ENCODE assay signal across 10 mouse cellular contexts in genomic region chr13:73271336-73272242, GRCm38 (mm10). TPM values are rescaled to one million over a fixed set of nuclear protein-coding genes. Genes with fewer than 3 reads are reported as not detected.
A peak's percentile ranks its signal among the peaks of the same experiment; 100 is the strongest.
DNase-seq lines count a peak whose midpoint lies in the region; ATAC-seq lines count a peak whose summit lies in the region.
"Had no signal": no experiment of that assay in that cellular context is flagged by ENCODE, and none has a peak within 500 bp of the region (broad histone marks: within the 10 kb centered on the region; RNA-seq: fewer than 3 reads in every experiment).

No protein-coding gene starts in this region.

- peaks cover 18% of the 10 kb centered on the region for H3K36me3 ChIP-seq in heart, embryonic 13.5 days
- H3K36me3 ChIP-seq in embryonic facial prominence, embryonic 10.5 days (replicated peaks) = no peaks in the 10 kb centered on the region
- H3K36me3 ChIP-seq in hindbrain, embryonic 15.5 days = no peaks in the 10 kb centered on the region

- H3K27me3 ChIP-seq in heart, embryonic 13.5 days (replicated peaks) = peaks cover 87% of the 10 kb centered on the region
- peaks cover 100% of the 10 kb centered on the region for H3K27me3 ChIP-seq in embryonic facial prominence, embryonic 10.5 days (replicated peaks; ENCODE audit: low read depth, poor library complexity, severe bottlenecking)
- peaks cover 78% of the 10 kb centered on the region for H3K27me3 ChIP-seq in hindbrain, embryonic 15.5 days

- no peaks in the 10 kb centered on the region for H3K9me3 ChIP-seq in heart, embryonic 13.5 days
- no peaks in the 10 kb centered on the region for H3K9me3 ChIP-seq in embryonic facial prominence, embryonic 10.5 days
- no peaks in the 10 kb centered on the region for H3K9me3 ChIP-seq in hindbrain, embryonic 15.5 days

- H3K9ac ChIP-seq in heart, embryonic 13.5 days = peak overlapping the region; percentile 83
- no peak overlapping the region for H3K9ac ChIP-seq in hindbrain, embryonic 15.5 days

- ATAC-seq in heart, embryonic 13.5 days (ENCODE audit: extremely low read depth, insufficient number of reproducible peaks, low FRiP score, low TSS enrichment) = no peak
- ATAC-seq in hindbrain, embryonic 15.5 days (ENCODE audit: low FRiP score, low read depth) = 0 out of 2 replicates have a peak, but pooled peaks have one; percentile 20
- ATAC-seq in erythroid progenitor cell, adult 5-6 weeks (replicated peaks; ENCODE audit: low FRiP score, poor library complexity, severe bottlenecking) = no peak
- ATAC-seq: inflammation-experienced regulatory T-cells, adult 6 months had no signal

- H3K4me3 ChIP-seq in heart, embryonic 13.5 days = peak overlapping the region; percentile 45
- H3K4me3 ChIP-seq in embryonic facial prominence, embryonic 10.5 days = peak overlapping the region; percentile 48
- peak overlapping the region; percentile 28 for H3K4me3 ChIP-seq in hindbrain, embryonic 15.5 days

- H3K4me2 ChIP-seq in heart, embryonic 13.5 days = peak overlapping the region; percentile 74
- peak overlapping the region; percentile 64 for H3K4me2 ChIP-seq in hindbrain, embryonic 15.5 days

- 1% methylated on average over 53 of the region's 53 CpGs for WGBS in heart, embryonic 13.5 days
- under 1% methylated on average over 53 of the region's 53 CpGs for WGBS in embryonic facial prominence, embryonic 10.5 days
- WGBS in hindbrain, embryonic 15.5 days = under 1% methylated on average over 53 of the region's 53 CpGs

- no peak for DNase-seq in heart, adult 11 months
- peak; percentile 57 for DNase-seq in embryonic facial prominence, embryonic 10.5 days (ENCODE audit: low spot score)
- peak; percentile 61 for DNase-seq in neural tube, embryonic 10.5 days (ENCODE audit: extremely low spot score, low spot score)
- DNase-seq in thymus, postnatal 25 days = no peak
- no peak for DNase-seq in cerebellum, adult 18-20 months

- peak overlapping the region; percentile 77 for H3K27ac ChIP-seq in heart, embryonic 13.5 days (replicated peaks)
- H3K27ac ChIP-seq in embryonic facial prominence, embryonic 10.5 days (replicated peaks) = no peak overlapping the region
- H3K27ac ChIP-seq in hindbrain, embryonic 15.5 days (replicated peaks) = no peak overlapping the region

- peaks cover 97% of the 10 kb centered on the region for H3K4me1 ChIP-seq in heart, embryonic 13.5 days
- peaks cover 36% of the 10 kb centered on the region for H3K4me1 ChIP-seq in embryonic facial prominence, embryonic 10.5 days
- H3K4me1 ChIP-seq in hindbrain, embryonic 15.5 days (replicated peaks) = peaks cover 27% of the 10 kb centered on the region

RNA-seq across cellular contexts. Expression of gene Irx4, which starts 11.3 kb away (rescaled TPM):
- 45.9 and 50.1 TPM in 2 replicates for polyA plus RNA-seq in heart, embryonic 13.5 days (2015; fragmentation: Nextera tagmentation; extraction: Ambion mirVana)
- polyA plus RNA-seq in embryonic facial prominence, embryonic 10.5 days (2016; fragmentation: Nextera tagmentation; extraction: Ambion mirVana) = 3.8 and 4.1 TPM in 2 replicates
- polyA plus RNA-seq in hindbrain, embryonic 15.5 days (2015; fragmentation: Nextera tagmentation; extraction: Ambion mirVana) = 3.6 and 5.7 TPM in 2 replicates
- total RNA-seq in erythroid progenitor cell, adult 5-6 weeks (2015; ENCODE audit: low replicate concordance) = not detected in 2 replicates
- total RNA-seq in erythroid progenitor cell, adult 5-6 weeks (2017; ENCODE audit: low replicate concordance) = not detected in 2 replicates
- total RNA-seq: neutrophil, adult 5-6 weeks had no signal
- polyA plus RNA-seq: inflammation-experienced regulatory T-cells, adult 6 months had no signal

RNA-seq across cellular contexts. Expression of gene Mrpl36, which starts 56.7 kb away (rescaled TPM):
- polyA plus RNA-seq in heart, embryonic 13.5 days (2015; fragmentation: Nextera tagmentation; extraction: Ambion mirVana) = 152 and 174 TPM in 2 replicates
- polyA plus RNA-seq in embryonic facial prominence, embryonic 10.5 days (2016; fragmentation: Nextera tagmentation; extraction: Ambion mirVana) = 135 and 140 TPM in 2 replicates
- polyA plus RNA-seq in hindbrain, embryonic 15.5 days (2015; fragmentation: Nextera tagmentation; extraction: Ambion mirVana) = 81.1 and 88.8 TPM in 2 replicates
- 25.9 and 28.9 TPM in 2 replicates for total RNA-seq in erythroid progenitor cell, adult 5-6 weeks (2015; ENCODE audit: low replicate concordance)
- 4.2 and 7.8 TPM in 2 replicates for total RNA-seq in erythroid progenitor cell, adult 5-6 weeks (2017; ENCODE audit: low replicate concordance)

RNA-seq across cellular contexts. Expression of gene Ndufs6, which starts 56.8 kb away (rescaled TPM):
- polyA plus RNA-seq in heart, embryonic 13.5 days (2015; fragmentation: Nextera tagmentation; extraction: Ambion mirVana) = 642 and 746 TPM in 2 replicates
- polyA plus RNA-seq in embryonic facial prominence, embryonic 10.5 days (2016; fragmentation: Nextera tagmentation; extraction: Ambion mirVana) = 401 and 406 TPM in 2 replicates
- polyA plus RNA-seq in hindbrain, embryonic 15.5 days (2015; fragmentation: Nextera tagmentation; extraction: Ambion mirVana) = 437 and 439 TPM in 2 replicates
- total RNA-seq in erythroid progenitor cell, adult 5-6 weeks (2015; ENCODE audit: low replicate concordance) = 57.4 and 76.8 TPM in 2 replicates
- 37.9 and 55.8 TPM in 2 replicates for total RNA-seq in erythroid progenitor cell, adult 5-6 weeks (2017; ENCODE audit: low replicate concordance)

Comparison
In these comparisons a context has a peak if more than half of its experiments do, and no peak if none do; other contexts are left out.
1. DNase-seq: peak in embryonic facial prominence, embryonic 10.5 days (single experiment) and neural tube, embryonic 10.5 days (single experiment); none in heart, adult 11 months (single experiment), thymus, postnatal 25 days (single experiment) and cerebellum, adult 18-20 months (0 of 2).
2. Peak in every context shown above with its lines, with median percentiles within 50 percentile points of each other: H3K4me3 ChIP-seq.